Mouse (Mus musculus) lung, postnatal 0 days (tissue): Measurements from ENCODE around the gene Shisa3.

Experiments used
- CTCF ChIP-seq: IDR thresholded peaks from 2 replicates; pipeline ENCODE4 v1.5.1; 2016; ENCODE audit warnings: antibody characterized with exemption, mild to moderate bottlenecking
- EP300 ChIP-seq: IDR thresholded peaks from 2 replicates; pipeline ENCODE4 v1.6.1; 2016; ENCODE audit warnings: antibody characterized with exemption, mild to moderate bottlenecking, control low read depth

DNA sequence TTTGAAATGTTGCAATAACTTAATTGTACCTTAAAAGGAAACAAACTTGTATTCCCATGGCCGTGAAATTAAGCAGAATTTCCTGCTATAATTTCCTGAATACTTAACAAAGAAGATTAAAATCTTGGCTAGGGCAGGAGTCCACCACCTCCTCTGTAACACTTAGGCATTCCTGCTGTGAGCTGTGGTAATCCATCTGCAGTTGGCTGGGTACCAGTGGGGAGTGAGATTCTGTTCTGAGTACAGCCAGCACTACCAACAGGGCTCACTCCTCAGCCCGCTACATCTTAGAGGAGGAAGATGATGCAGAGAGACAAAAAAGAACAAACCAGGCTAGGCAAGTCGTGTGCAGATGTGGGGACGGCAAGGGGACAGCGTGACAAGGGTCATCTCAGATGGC, 46.9 kb downstream of the Shisa3 start:
- TF ChIP-seq EP300, result no peak
- no peak for TF ChIP-seq CTCF
